Mouse (Mus musculus): ENCODE results near the gene Hopx.

DNA sequence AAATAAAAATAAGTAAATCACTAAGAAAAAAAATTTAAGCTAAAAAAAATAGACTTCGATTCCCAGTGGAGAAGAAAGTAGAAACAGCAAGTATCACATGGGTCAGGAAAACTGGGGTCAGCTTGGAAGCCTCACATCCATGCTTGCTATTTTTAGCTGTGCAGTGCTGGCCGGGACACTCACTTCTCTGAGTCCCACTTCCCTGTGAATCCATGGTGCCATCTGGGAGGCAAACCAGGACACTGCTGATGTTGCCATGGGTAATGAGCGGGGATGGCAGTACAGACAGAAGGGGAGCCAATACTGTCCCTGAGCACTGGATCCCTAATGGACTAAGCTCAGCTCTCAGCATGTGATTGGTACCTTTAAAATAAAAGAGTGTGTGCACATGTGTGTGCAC, 28.2 kb upstream of the Hopx start:
- TF ChIP-seq POLR2A (IDR thresholded peaks at IDR 0.05; ENCODE audit: low read depth, low read length) (no peak), CTCF (IDR thresholded peaks at IDR 0.05; ENCODE audit: borderline replicate concordance, insufficient read depth, low read length) (no peak)

All from embryonic fibroblast, embryonic 13.5 days (primary cell).